Mouse (Mus musculus): ENCODE data around the gene Ano8. TPM values are rescaled to one million over a fixed set of nuclear protein-coding genes. Genes with fewer than 3 reads are reported as not detected.
A peak's percentile ranks its signal among the peaks of the same experiment; 100 is the strongest.

Ano8 gene
- polyA plus RNA-seq, 1 experiment from 2014 or later = 1.1 TPM

DNA sequence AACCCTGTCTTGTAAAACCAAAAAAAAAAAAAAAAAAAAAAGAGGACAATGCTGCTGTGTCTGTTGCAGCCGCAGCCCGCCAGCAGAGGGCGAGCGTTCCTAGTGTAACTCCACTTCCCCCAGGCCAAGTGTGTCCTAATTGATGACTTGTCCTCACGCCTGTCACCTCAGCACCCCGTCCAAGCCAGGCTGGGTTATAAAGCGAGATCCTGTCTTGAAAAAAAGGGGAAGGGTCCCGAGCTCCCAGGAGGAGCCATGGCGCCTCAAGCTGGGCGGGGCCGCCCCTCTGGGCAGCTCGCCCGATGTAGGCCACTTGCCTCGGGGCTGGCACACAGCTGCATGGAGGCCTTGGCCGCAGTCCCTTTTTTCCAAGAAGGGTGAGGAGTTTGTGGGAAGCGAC lies 9.3 kb upstream of the Ano8 start:
- H3K27ac ChIP-seq (ENCODE audit: low read length) = no peak overlapping the region
- H3K4me3 ChIP-seq (ENCODE audit: low read depth, low read length) = no peak overlapping the region
- H3K36me3 ChIP-seq (ENCODE audit: insufficient read depth, low read length) = peaks cover 9% of the 10 kb centered on the region; the same call in 1 of the 2 replicates
- H3K9me3 ChIP-seq (ENCODE audit: low read length) = no peaks in the 10 kb centered on the region
- WGBS = 8% methylated on average over 16 of the region's 16 CpGs
- ATAC-seq (peak; percentile 61), DNase-seq (ENCODE audit: low spot score) (peak; percentile 93)
- H3K27me3 ChIP-seq (replicated peaks; ENCODE audit: insufficient read depth, low read length) = no peaks in the 10 kb centered on the region
- TF ChIP-seq CTCF (IDR thresholded peaks at IDR 0.05) (peak; percentile 84), EP300 (IDR thresholded peaks at IDR 0.05) (no peak)
- H3K9ac ChIP-seq (replicated peaks; ENCODE audit: low read depth) = no peak overlapping the region
- peaks cover 13% of the 10 kb centered on the region for H3K4me1 ChIP-seq (ENCODE audit: insufficient read depth, low read depth, low read length)
- H3K4me2 ChIP-seq (replicated peaks; ENCODE audit: low read depth, low read length) = no peak overlapping the region

- under 1% methylated on average over 22 of the region's 22 CpGs for WGBS
- H3K4me2 ChIP-seq (replicated peaks; ENCODE audit: low read depth, low read length) = peak overlapping the region; percentile 89
- peak overlapping the region; percentile 50 for H3K9ac ChIP-seq (replicated peaks; ENCODE audit: low read depth)
- H3K36me3 ChIP-seq (ENCODE audit: insufficient read depth, low read length) = peaks cover 9% of the 10 kb centered on the region; the same call in 1 of the 2 replicates
- H3K27me3 ChIP-seq (replicated peaks; ENCODE audit: insufficient read depth, low read length) = no peaks in the 10 kb centered on the region
- H3K4me3 ChIP-seq (ENCODE audit: low read depth, low read length) = peak overlapping the region; percentile 65
- peak overlapping the region; percentile 87 for H3K27ac ChIP-seq (ENCODE audit: low read length)
- peak; percentile 98 for DNase-seq (ENCODE audit: low spot score)
- no peaks in the 10 kb centered on the region for H3K9me3 ChIP-seq (ENCODE audit: low read length)
- peaks cover 13% of the 10 kb centered on the region for H3K4me1 ChIP-seq (ENCODE audit: insufficient read depth, low read depth, low read length)
- peak; percentile 91 for ATAC-seq
- TF ChIP-seq EP300 (IDR thresholded peaks at IDR 0.05) = no peak
- 0 out of 2 replicates have a peak, but pooled peaks have one; percentile 22 for TF ChIP-seq CTCF (IDR thresholded peaks at IDR 0.05)
These were observed 2.7 kb upstream of the Ano8 start for GRCm38 (mm10) chr8:71488454-71488853.

DNA sequence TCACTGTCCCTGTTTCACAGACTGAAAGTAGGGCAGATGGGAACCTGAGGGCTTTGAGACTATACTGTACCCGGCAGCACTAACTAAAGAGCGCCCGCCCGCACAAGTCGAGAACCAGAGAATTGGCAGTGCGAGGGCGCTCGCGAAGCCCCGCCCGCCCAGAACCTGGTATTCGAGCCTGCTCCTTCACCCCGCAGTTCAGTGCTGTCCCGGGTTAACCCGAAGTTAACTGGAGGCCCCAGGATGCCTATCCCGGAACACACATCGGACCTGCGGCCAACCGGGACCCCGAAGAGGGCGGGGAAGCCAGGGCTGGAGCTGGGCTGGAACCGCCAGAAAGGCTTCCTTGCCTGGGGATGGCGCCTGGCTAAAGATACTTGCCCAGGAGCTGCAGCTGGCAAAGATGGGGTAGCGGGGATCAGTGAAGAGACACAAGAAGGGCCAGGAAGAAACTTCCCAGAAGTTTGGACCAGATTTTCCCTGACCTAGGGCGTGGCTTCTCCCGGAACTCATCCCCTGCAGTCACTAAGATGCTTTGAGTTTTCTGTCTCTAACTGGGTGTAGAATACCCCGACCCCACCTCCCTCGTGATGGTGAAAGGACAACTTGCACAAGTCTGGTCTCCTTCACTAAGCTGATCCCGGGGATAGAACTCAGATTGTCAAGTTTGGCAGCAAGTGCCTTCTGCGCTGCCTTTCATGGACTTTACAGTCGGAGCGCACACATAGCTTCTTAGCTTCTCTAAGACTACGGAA lies 2.1 kb upstream of the Ano8 start, which contains the start of gene Gtpbp3:
Gene Gtpbp3, plus strand, starts transcription at position 413 of the 755 bp plus-strand sequence.
- Histone ChIP-seq H3K9me3 (ENCODE audit: low read length) (no peaks in the 10 kb centered on the region), H3K4me2 (replicated peaks; ENCODE audit: low read depth, low read length) (peak within 1 kb of the TSS; percentile 89), H3K9ac (replicated peaks; ENCODE audit: low read depth) (peak within 1 kb of the TSS; percentile 50), H3K4me1 (ENCODE audit: insufficient read depth, low read depth, low read length) (peaks cover 13% of the 10 kb centered on the region), H3K27me3 (replicated peaks; ENCODE audit: insufficient read depth, low read length) (no peaks in the 10 kb centered on the region), H3K4me3 (ENCODE audit: low read depth, low read length) (peak within 1 kb of the TSS; percentile 65), H3K36me3 (ENCODE audit: insufficient read depth, low read length) (peaks cover 9% of the 10 kb centered on the region; the same call in 1 of the 2 replicates), H3K27ac (ENCODE audit: low read length) (peak within 1 kb of the TSS; percentile 87)
- ATAC-seq (peak; percentile 54), DNase-seq (ENCODE audit: low spot score) (peak; percentile 88)
- no peak for TF ChIP-seq CTCF (IDR thresholded peaks at IDR 0.05)
- no peak for TF ChIP-seq EP300 (IDR thresholded peaks at IDR 0.05)
- under 1% methylated on average over 32 of the region's 33 CpGs for WGBS

DNA sequence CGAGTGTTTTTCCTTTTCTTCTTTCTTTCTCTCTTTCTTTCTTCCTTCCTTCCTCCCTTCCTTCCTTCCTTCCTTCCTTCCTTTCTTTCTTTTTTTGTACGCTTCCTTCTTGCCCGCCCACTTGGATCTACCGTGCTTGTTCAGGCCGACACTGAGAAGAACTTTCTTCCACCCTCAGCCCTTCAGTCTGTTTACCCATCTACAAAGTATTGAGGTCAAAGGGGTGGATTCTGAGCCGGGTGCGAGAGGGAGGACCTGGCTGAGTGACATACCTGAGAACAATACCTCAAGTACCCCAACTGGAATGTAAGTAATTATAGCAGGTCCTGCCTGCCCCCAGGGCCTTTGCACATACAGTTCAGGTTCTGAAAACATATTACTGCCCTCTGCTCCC lies 370 bp upstream of the Ano8 start:
- H3K4me3 ChIP-seq (ENCODE audit: low read depth, low read length) = no peak overlapping the region
- DNase-seq (ENCODE audit: low spot score) (peak; percentile 52), ATAC-seq (peak; percentile 16)
- H3K4me2 ChIP-seq (replicated peaks; ENCODE audit: low read depth, low read length) = peak overlapping the region; percentile 90
- H3K9me3 ChIP-seq (ENCODE audit: low read length) = no peaks in the 10 kb centered on the region
- no peaks in the 10 kb centered on the region for H3K27me3 ChIP-seq (replicated peaks; ENCODE audit: insufficient read depth, low read length)
- no peak overlapping the region for H3K27ac ChIP-seq (ENCODE audit: low read length)
- 7% methylated on average over 7 of the region's 7 CpGs for WGBS
- TF ChIP-seq EP300 (IDR thresholded peaks at IDR 0.05) (no peak), CTCF (IDR thresholded peaks at IDR 0.05) (no peak)
- H3K4me1 ChIP-seq (ENCODE audit: insufficient read depth, low read depth, low read length) = peaks cover 13% of the 10 kb centered on the region
- H3K9ac ChIP-seq (replicated peaks; ENCODE audit: low read depth) = no peak overlapping the region
- H3K36me3 ChIP-seq (ENCODE audit: insufficient read depth, low read length) = 0 out of 2 replicates have a peak, but pooled peaks cover 3% of the 10 kb centered on the region

DNA sequence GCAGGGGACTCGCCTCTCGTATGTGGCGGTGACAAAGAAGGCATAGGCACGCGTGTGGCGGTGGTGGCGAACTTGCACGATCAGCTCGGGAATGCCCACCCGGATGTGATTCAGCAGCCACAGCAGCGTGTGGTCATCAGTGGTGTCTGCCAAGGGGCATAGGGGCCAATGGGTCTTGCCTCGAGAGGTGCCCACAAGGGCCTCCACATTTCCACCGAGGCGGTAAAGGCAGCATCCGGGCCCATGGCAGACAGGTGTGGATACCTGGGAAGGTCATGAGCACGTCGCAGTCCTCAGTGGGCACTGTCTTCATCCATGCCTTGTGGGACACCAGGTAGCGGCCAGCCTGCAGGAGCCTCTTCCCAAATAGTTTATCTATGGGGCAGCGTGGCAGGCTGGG lies 1.0 kb downstream of the Ano8 start:
- H3K36me3 ChIP-seq (ENCODE audit: insufficient read depth, low read length) = 0 out of 2 replicates have a peak, but pooled peaks cover 3% of the 10 kb centered on the region
- ATAC-seq (no peak), DNase-seq (ENCODE audit: low spot score) (no peak)
- H3K9ac ChIP-seq (replicated peaks; ENCODE audit: low read depth) = no peak overlapping the region
- H3K4me3 ChIP-seq (ENCODE audit: low read depth, low read length) = no peak overlapping the region
- H3K27me3 ChIP-seq (replicated peaks; ENCODE audit: insufficient read depth, low read length) = no peaks in the 10 kb centered on the region
- H3K9me3 ChIP-seq (ENCODE audit: low read length) = no peaks in the 10 kb centered on the region
- peaks cover 13% of the 10 kb centered on the region for H3K4me1 ChIP-seq (ENCODE audit: insufficient read depth, low read depth, low read length)
- WGBS = 93% methylated on average over 19 of the region's 19 CpGs
- H3K27ac ChIP-seq (ENCODE audit: low read length) = no peak overlapping the region
- TF ChIP-seq EP300 (IDR thresholded peaks at IDR 0.05) (no peak), CTCF (IDR thresholded peaks at IDR 0.05) (no peak)
- no peak overlapping the region for H3K4me2 ChIP-seq (replicated peaks; ENCODE audit: low read depth, low read length)

DNA sequence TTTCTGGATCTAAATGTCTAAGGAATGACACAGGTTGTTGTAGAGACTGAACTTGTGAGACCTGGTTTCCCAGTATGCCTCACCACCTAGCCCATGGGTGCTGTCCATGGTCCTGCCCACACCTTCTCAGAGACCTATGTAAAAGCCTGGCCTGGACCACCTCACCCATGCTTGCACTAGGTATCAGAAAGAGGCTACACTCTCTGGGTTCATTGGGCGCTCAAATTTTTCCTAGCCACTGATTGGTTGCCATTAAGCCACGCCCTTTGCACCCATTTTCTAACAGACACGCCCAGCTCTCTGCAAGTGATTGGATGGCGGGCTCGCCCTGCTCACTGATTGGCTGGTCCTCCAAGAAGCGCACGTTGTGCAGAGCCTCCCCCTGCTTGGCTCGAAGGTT lies 1.8 kb downstream of the Ano8 start:
- Histone ChIP-seq H3K36me3 (ENCODE audit: insufficient read depth, low read length) (0 out of 2 replicates have a peak, but pooled peaks cover 3% of the 10 kb centered on the region), H3K9me3 (ENCODE audit: low read length) (no peaks in the 10 kb centered on the region), H3K4me3 (ENCODE audit: low read depth, low read length) (no peak overlapping the region), H3K27me3 (replicated peaks; ENCODE audit: insufficient read depth, low read length) (no peaks in the 10 kb centered on the region), H3K27ac (ENCODE audit: low read length) (no peak overlapping the region), H3K9ac (replicated peaks; ENCODE audit: low read depth) (no peak overlapping the region), H3K4me1 (ENCODE audit: insufficient read depth, low read depth, low read length) (peaks cover 6% of the 10 kb centered on the region), H3K4me2 (replicated peaks; ENCODE audit: low read depth, low read length) (no peak overlapping the region)
- peak; percentile 58 for DNase-seq (ENCODE audit: low spot score)
- ATAC-seq = no peak
- TF ChIP-seq EP300 (IDR thresholded peaks at IDR 0.05) (no peak), CTCF (IDR thresholded peaks at IDR 0.05) (no peak)
- WGBS = 59% methylated on average over 8 of the region's 8 CpGs

All from lung, postnatal 0 days (tissue).